Mouse (Mus musculus): ENCODE data around the gene Pla2g2f. TPM values are rescaled to one million over a fixed set of nuclear protein-coding genes. Genes with fewer than 3 reads are reported as not detected.

Gene Pla2g2f
- polyA plus RNA-seq, 1 experiment = 0.69 TPM

DNA sequence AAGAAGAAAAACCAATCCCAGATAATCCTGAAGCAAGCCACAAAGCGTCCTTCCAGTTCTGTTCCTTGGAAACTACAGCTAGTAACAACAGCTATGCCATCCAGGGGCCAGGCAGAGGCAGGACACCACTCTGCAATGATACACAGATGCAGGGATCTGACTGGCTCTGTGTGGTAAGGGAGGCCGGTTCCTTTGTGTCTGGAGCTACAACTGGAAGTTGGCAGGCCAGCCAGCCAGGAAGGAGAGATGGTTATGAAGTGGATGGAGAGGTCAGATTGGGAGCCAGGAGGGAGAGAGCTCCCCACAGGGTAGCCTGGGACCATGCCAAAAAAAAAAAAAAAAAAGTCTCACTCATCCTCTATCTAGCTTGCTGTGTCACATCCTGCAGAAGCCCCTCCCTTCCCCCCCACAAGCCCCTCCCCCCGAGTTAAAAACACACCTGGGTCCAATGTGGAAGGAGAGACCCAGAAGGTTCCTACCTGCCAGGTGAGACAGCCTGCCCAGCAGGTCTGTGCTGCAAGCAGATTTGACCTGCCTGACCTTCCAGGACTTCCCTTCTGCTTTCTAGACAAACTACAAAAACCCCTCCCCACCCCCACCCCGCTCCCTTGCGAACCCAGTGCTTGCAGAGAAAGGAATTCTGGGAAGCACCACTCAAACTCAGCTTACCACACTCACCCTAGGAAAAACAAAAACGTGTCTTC, 39.2 kb upstream of the Pla2g2f start:
- 34% methylated on average over 6 of the region's 6 CpGs for WGBS
- no peak for DNase-seq
- TF ChIP-seq CTCF (IDR thresholded peaks at IDR 0.05; ENCODE audit: borderline replicate concordance, insufficient read depth, low read depth, low read length) (no peak), POLR2A (IDR thresholded peaks at IDR 0.05; ENCODE audit: borderline replicate concordance, insufficient read depth, low read length) (no peak)
- Histone ChIP-seq H3K27me3 (ENCODE audit: control insufficient read depth, insufficient read depth, low read length) (no peaks in the 10 kb centered on the region), H3K4me3 (replicated peaks; ENCODE audit: insufficient read depth, low read depth, low read length) (no peak overlapping the region), H3K27ac (ENCODE audit: insufficient read depth, low read length) (no peak overlapping the region), H3K4me1 (ENCODE audit: control insufficient read depth, insufficient read depth, low read length) (no peaks in the 10 kb centered on the region)

DNA sequence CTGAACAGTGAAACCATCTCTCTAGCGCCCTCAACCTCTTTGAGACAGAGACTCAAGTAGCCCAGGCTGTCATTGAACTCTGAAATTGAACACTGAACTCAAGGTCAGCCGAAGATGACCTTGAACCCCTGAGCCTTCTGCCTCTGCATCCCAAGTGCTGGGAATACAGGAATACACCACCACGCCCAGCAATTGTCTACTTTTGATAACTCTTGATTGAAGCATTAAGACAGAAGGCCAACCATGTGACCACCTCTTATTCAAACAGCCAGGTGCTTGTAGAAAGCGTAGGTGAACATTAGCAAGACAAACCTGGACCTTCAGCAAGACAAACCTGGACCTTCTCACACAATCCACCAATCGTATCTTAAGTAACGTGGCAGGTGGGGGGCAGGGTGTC, 36.9 kb upstream of the Pla2g2f start:
- Histone ChIP-seq H3K27ac (ENCODE audit: insufficient read depth, low read length) (no peak overlapping the region), H3K4me1 (ENCODE audit: control insufficient read depth, insufficient read depth, low read length) (no peaks in the 10 kb centered on the region), H3K27me3 (ENCODE audit: control insufficient read depth, insufficient read depth, low read length) (no peaks in the 10 kb centered on the region), H3K4me3 (replicated peaks; ENCODE audit: insufficient read depth, low read depth, low read length) (no peak overlapping the region)
- no peak for DNase-seq
- TF ChIP-seq POLR2A (IDR thresholded peaks at IDR 0.05; ENCODE audit: borderline replicate concordance, insufficient read depth, low read length) (no peak), CTCF (IDR thresholded peaks at IDR 0.05; ENCODE audit: borderline replicate concordance, insufficient read depth, low read depth, low read length) (no peak)
- 97% methylated on average over 6 of the region's 6 CpGs for WGBS

DNA sequence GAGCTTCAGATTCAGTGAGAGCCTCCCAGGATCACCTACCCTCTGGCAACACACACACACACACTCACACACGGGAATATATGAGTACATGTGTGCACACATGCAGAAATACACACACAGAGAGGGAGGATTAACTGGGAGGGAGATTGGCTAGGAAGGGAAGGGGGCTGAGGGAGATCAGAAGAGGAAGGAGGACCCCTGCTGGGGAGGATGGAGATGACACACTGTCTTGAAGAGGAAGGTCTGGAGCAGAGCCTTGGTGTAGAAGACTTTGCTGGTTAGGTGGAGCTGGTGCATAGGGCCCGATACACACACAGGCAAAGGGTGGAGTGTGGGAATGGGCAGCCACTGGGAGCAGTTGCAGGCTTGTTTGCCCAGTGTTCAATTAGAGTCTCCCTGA, 35.9 kb upstream of the Pla2g2f start:
- Histone ChIP-seq H3K27me3 (ENCODE audit: control insufficient read depth, insufficient read depth, low read length) (no peaks in the 10 kb centered on the region), H3K27ac (ENCODE audit: insufficient read depth, low read length) (no peak overlapping the region), H3K4me3 (replicated peaks; ENCODE audit: insufficient read depth, low read depth, low read length) (no peak overlapping the region), H3K4me1 (ENCODE audit: control insufficient read depth, insufficient read depth, low read length) (no peaks in the 10 kb centered on the region)
- peak; percentile 15 to 28 for DNase-seq
- TF ChIP-seq POLR2A (IDR thresholded peaks at IDR 0.05; ENCODE audit: borderline replicate concordance, insufficient read depth, low read length) = no peak
- TF ChIP-seq CTCF (IDR thresholded peaks at IDR 0.05; ENCODE audit: borderline replicate concordance, insufficient read depth, low read depth, low read length) = peak; percentile 34; the same call in 1 of the 2 replicates
- WGBS = 69% methylated on average over 2 of the region's 2 CpGs

DNA sequence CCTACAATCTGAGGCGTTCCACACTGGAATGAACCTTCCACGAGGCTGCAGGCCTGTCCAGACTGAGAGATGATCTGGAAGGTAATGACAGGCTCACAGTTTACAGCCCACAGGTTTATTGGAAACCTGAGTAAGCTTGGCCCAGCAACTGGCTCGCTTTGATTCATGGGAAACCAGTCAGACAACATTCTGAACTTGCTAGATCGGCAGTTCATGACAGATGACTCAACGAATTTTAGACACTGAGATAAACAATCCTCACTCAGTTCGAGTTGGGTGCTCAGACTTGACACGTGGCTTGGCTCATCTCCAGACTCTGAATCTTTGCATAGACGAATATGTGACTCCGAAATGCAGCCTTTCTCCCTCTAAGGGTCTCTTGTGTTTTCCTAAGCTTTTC, 35.2 kb upstream of the Pla2g2f start:
- Histone ChIP-seq H3K4me1 (ENCODE audit: control insufficient read depth, insufficient read depth, low read length) (no peaks in the 10 kb centered on the region), H3K27me3 (ENCODE audit: control insufficient read depth, insufficient read depth, low read length) (no peaks in the 10 kb centered on the region), H3K4me3 (replicated peaks; ENCODE audit: insufficient read depth, low read depth, low read length) (no peak overlapping the region), H3K27ac (ENCODE audit: insufficient read depth, low read length) (no peak overlapping the region)
- 54% methylated on average over 9 of the region's 9 CpGs for WGBS
- TF ChIP-seq POLR2A (IDR thresholded peaks at IDR 0.05; ENCODE audit: borderline replicate concordance, insufficient read depth, low read length) (no peak), CTCF (IDR thresholded peaks at IDR 0.05; ENCODE audit: borderline replicate concordance, insufficient read depth, low read depth, low read length) (no peak)
- DNase-seq = no peak

DNA sequence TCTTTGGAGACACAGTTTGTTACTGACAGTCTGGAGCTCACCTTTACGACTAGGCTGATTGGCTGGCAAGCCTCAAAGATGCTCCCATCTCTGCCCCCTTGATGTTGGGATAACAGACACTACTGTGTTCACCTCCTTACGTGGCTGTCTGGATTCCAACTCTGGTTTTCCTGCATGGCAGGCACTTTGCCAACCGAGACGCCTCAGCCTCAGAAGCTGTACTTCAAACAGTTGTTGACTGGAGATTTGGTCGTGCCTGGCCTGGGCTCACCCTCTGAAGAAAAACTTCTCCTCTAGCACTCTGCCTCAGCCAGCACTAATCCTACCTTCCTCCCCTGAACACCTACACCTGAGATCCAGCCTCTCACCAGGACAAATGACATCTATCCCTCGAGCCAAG, 34.0 kb upstream of the Pla2g2f start:
- H3K4me3 ChIP-seq (replicated peaks; ENCODE audit: insufficient read depth, low read depth, low read length) = no peak overlapping the region
- no peak overlapping the region for H3K27ac ChIP-seq (ENCODE audit: insufficient read depth, low read length)
- 55% methylated on average over 6 of the region's 6 CpGs for WGBS
- no peaks in the 10 kb centered on the region for H3K27me3 ChIP-seq (ENCODE audit: control insufficient read depth, insufficient read depth, low read length)
- DNase-seq = no peak
- no peak for TF ChIP-seq POLR2A (IDR thresholded peaks at IDR 0.05; ENCODE audit: borderline replicate concordance, insufficient read depth, low read length)
- TF ChIP-seq CTCF (IDR thresholded peaks at IDR 0.05; ENCODE audit: borderline replicate concordance, insufficient read depth, low read depth, low read length) = no peak
- H3K4me1 ChIP-seq (ENCODE audit: control insufficient read depth, insufficient read depth, low read length) = no peaks in the 10 kb centered on the region

DNA sequence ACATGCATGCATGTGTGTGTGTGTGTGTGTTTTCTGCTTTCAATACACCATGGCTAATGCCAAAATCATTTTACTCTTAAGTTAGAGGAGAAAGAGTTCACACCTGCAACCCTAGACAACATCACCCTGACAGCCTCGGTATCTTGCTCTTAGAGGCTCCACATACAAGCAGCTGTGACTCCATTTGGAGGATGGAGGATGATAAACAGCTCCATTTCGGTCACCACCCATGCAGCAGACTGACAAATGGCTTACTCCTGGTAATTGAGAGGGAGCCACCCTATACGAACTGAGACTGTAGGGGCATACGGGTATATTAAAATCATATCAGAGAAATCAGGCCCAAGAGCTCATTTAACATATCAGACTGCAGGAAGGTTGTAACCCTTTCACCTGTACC, 31.0 kb upstream of the Pla2g2f start:
- no peak overlapping the region for H3K27ac ChIP-seq (ENCODE audit: insufficient read depth, low read length)
- H3K4me3 ChIP-seq (replicated peaks; ENCODE audit: insufficient read depth, low read depth, low read length) = no peak overlapping the region
- 83% methylated on average over 4 of the region's 4 CpGs for WGBS
- no peaks in the 10 kb centered on the region for H3K27me3 ChIP-seq (ENCODE audit: control insufficient read depth, insufficient read depth, low read length)
- H3K4me1 ChIP-seq (ENCODE audit: control insufficient read depth, insufficient read depth, low read length) = no peaks in the 10 kb centered on the region
- DNase-seq = no peak
- TF ChIP-seq POLR2A (IDR thresholded peaks at IDR 0.05; ENCODE audit: borderline replicate concordance, insufficient read depth, low read length) (no peak), CTCF (IDR thresholded peaks at IDR 0.05; ENCODE audit: borderline replicate concordance, insufficient read depth, low read depth, low read length) (no peak)

GRCm38 (mm10) chr4:138786141-138786540, 28.7 kb upstream of the Pla2g2f start:
- no peak overlapping the region for H3K27ac ChIP-seq (ENCODE audit: insufficient read depth, low read length)
- no peak overlapping the region for H3K4me3 ChIP-seq (replicated peaks; ENCODE audit: insufficient read depth, low read depth, low read length)
- no peak for DNase-seq
- no peak for TF ChIP-seq CTCF (IDR thresholded peaks at IDR 0.05; ENCODE audit: borderline replicate concordance, insufficient read depth, low read depth, low read length)
- WGBS = 66% methylated on average over 4 of the region's 4 CpGs
- H3K4me1 ChIP-seq (ENCODE audit: control insufficient read depth, insufficient read depth, low read length) = no peaks in the 10 kb centered on the region
- no peaks in the 10 kb centered on the region for H3K27me3 ChIP-seq (ENCODE audit: control insufficient read depth, insufficient read depth, low read length)

DNA sequence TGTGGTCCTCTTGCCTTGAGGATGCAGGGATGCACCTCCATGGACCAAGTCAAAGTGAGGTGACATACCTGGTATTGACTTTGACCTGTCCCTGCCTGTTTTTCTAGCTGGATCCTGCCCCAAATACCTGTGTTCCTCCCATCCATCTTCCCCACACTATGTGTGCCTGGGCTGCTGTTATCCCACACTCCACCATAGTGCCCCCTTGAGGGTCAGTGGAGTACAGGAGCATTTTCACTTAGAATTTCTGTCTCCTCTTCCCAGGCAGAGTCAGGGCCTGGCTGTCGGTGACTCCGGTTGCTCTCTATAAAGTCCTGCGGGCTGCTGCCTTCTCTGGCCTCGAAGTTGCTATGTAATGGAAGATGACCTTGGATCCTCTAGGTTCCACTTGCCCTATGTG, 28.3 kb upstream of the Pla2g2f start:
- no peaks in the 10 kb centered on the region for H3K27me3 ChIP-seq (ENCODE audit: control insufficient read depth, insufficient read depth, low read length)
- no peak for DNase-seq
- H3K4me3 ChIP-seq (replicated peaks; ENCODE audit: insufficient read depth, low read depth, low read length) = no peak overlapping the region
- 68% methylated on average over 4 of the region's 4 CpGs for WGBS
- H3K27ac ChIP-seq (ENCODE audit: insufficient read depth, low read length) = no peak overlapping the region
- peak; percentile 9; the same call in 1 of the 2 replicates for TF ChIP-seq CTCF (IDR thresholded peaks at IDR 0.05; ENCODE audit: borderline replicate concordance, insufficient read depth, low read depth, low read length)
- no peak for TF ChIP-seq POLR2A (IDR thresholded peaks at IDR 0.05; ENCODE audit: borderline replicate concordance, insufficient read depth, low read length)
- H3K4me1 ChIP-seq (ENCODE audit: control insufficient read depth, insufficient read depth, low read length) = no peaks in the 10 kb centered on the region
